Mouse (Mus musculus) layer of hippocampus, adult 2 months (tissue): ENCODE measurements at regions not wholly inside any gene's neighbourhood (a gene's known extent, or its start where the extent isn't known, plus 50 kb on each side); places are given as distances from the start of the nearest gene placed in this dataset.

Source experiments
- DNase-seq, 2 experiments: peaks; one replicate each; pipeline ENCODE4 v3.0.0; 2022; ENCODE audit warnings: low spot score in 2 of 2
- H3K27ac ChIP-seq: fragments of 200-600 bp; 2 replicates; pipeline ENCODE4 v1.8.1; 2022
- H3K4me3 ChIP-seq: fragments of 200-600 bp; 2 replicates; pipeline ENCODE4 v1.8.1; 2022; ENCODE audit warnings: mild to moderate bottlenecking
- CTCF ChIP-seq: fragments of 200-600 bp; conservative IDR thresholded peaks from 2 replicates; pipeline ENCODE4 v1.8.1; 2022; ENCODE audit warnings: antibody characterized with exemption, mild to moderate bottlenecking, moderate library complexity

GRCm38 (mm10) chr3:149566853-149567252 is 576.5 kb upstream of the Adgrl2 start:
- DNase-seq, result peak in 1 of 2 experiments; percentile 2
- H3K4me3 ChIP-seq, result no peak overlapping the region

GRCm38 (mm10) chr3:149550231-149550951 is 560.0 kb upstream of the Adgrl2 start:
- TF ChIP-seq CTCF, result no peak
- DNase-seq, result peak; percentile 32 to 40
- no peak overlapping the region for H3K27ac ChIP-seq
- no peak overlapping the region for H3K4me3 ChIP-seq

More at GRCm38 (mm10) chr3:149566853-149567252, 576.5 kb upstream of the Adgrl2 start:
- no peak for TF ChIP-seq CTCF
- H3K27ac ChIP-seq, result no peak overlapping the region

- no peak overlapping the region for H3K27ac ChIP-seq
- peak; percentile 11; the same call in 1 of the 2 replicates for TF ChIP-seq CTCF
- H3K4me3 ChIP-seq, result no peak overlapping the region
- DNase-seq, result no peak
These were observed 556.7 kb upstream of the Adgrl2 start for GRCm38 (mm10) chr3:149547045-149547444.

- TF ChIP-seq CTCF, result no peak
- Histone ChIP-seq H3K4me3 (no peak overlapping the region), H3K27ac (no peak overlapping the region)
- no peak for DNase-seq
These were observed 555.9 kb upstream of the Adgrl2 start for GRCm38 (mm10) chr3:149546256-149546655.

- H3K27ac ChIP-seq, result no peak overlapping the region
- DNase-seq, result no peak
- no peak for TF ChIP-seq CTCF
- H3K4me3 ChIP-seq, result no peak overlapping the region
These were observed 543.8 kb upstream of the Adgrl2 start for GRCm38 (mm10) chr3:149534183-149534582.

GRCm38 (mm10) chr3:149530026-149530607 is 539.8 kb upstream of the Adgrl2 start:
- no peak overlapping the region for H3K27ac ChIP-seq
- H3K4me3 ChIP-seq, result no peak overlapping the region
- no peak for DNase-seq
- TF ChIP-seq CTCF, result no peak

GRCm38 (mm10) chr3:149526509-149526908 is 536.2 kb upstream of the Adgrl2 start:
- Histone ChIP-seq H3K27ac (no peak overlapping the region), H3K4me3 (no peak overlapping the region)
- DNase-seq, result no peak
- no peak for TF ChIP-seq CTCF

- DNase-seq, result no peak
- Histone ChIP-seq H3K27ac (no peak overlapping the region), H3K4me3 (peak overlapping the region; percentile 57)
- no peak for TF ChIP-seq CTCF
These were observed 529.2 kb upstream of the Adgrl2 start for GRCm38 (mm10) chr3:149519575-149519929.

- DNase-seq, result no peak
- TF ChIP-seq CTCF, result no peak
These were observed 528.7 kb upstream of the Adgrl2 start for GRCm38 (mm10) chr3:149518928-149519574.

GRCm38 (mm10) chr3:149517537-149517936 is 527.2 kb upstream of the Adgrl2 start:
- Histone ChIP-seq H3K4me3 (no peak overlapping the region), H3K27ac (no peak overlapping the region)
- TF ChIP-seq CTCF, result no peak
- no peak for DNase-seq

More at GRCm38 (mm10) chr3:149518928-149519574, 528.7 kb upstream of the Adgrl2 start:
- no peak overlapping the region for H3K27ac ChIP-seq
- H3K4me3 ChIP-seq, result peak overlapping the region; percentile 57

GRCm38 (mm10) chr3:149509178-149509577 is 518.8 kb upstream of the Adgrl2 start:
- no peak for DNase-seq
- Histone ChIP-seq H3K27ac (no peak overlapping the region), H3K4me3 (no peak overlapping the region)
- no peak for TF ChIP-seq CTCF

- no peak for TF ChIP-seq CTCF
- H3K4me3 ChIP-seq, result no peak overlapping the region
- H3K27ac ChIP-seq, result no peak overlapping the region
- DNase-seq, result no peak
These were observed 518.3 kb upstream of the Adgrl2 start for GRCm38 (mm10) chr3:149508671-149509070.

GRCm38 (mm10) chr3:149505692-149506091 is 515.3 kb upstream of the Adgrl2 start:
- H3K27ac ChIP-seq, result no peak overlapping the region
- TF ChIP-seq CTCF, result no peak
- no peak overlapping the region for H3K4me3 ChIP-seq
- DNase-seq, result no peak
